Mouse (Mus musculus) layer of hippocampus, postnatal 14 days (tissue): ENCODE measurements at regions not wholly inside any gene's neighbourhood (a gene's known extent, or its start where the extent isn't known, plus 50 kb on each side); places are given as distances from the start of the nearest gene placed in this dataset.

Source experiments
- DNase-seq, 2 experiments: peaks; one replicate each; pipeline ENCODE4 v3.0.0; 2021 to 2022; ENCODE audit warnings: low spot score in 2 of 2, mixed read lengths in 1 of 2

- no peak for DNase-seq
Observed at GRCm38 (mm10) chr17:77200256-77200655, 999.8 kb upstream of the Crim1 start.

GRCm38 (mm10) chr17:77200671-77201070 lies 999.4 kb upstream of the Crim1 start:
- peak in 1 of 2 experiments; percentile 30 for DNase-seq

- no peak for DNase-seq
Observed at GRCm38 (mm10) chr17:77210947-77211346, 989.1 kb upstream of the Crim1 start.

DNA sequence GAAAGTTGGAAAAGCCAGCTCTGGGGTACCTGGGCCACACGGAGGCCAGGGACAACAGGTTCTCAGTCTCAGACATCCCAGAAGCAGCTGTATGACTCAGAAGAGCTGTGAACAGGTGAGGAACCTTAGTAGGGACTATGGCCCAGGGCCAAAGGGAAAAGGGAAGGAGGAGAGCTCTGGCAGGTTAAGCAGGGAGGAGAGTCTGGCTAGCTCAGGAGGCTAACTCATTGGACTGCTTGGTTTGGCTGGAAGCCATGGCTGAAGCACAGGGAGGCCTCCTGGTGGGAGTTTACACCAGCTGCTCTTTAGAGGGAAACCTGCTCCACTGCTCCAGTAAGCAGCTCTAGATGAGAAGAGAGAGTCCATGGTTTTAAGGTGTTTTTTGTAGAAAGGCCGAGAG lies 955.0 kb upstream of the Crim1 start:
- DNase-seq: no peak
